Mouse (Mus musculus): ENCODE data around the gene Kif3a. TPM values are rescaled to one million over a fixed set of nuclear protein-coding genes. Genes with fewer than 3 reads are reported as not detected.

The Kif3a gene
- polyA plus RNA-seq, 1 experiment from 2014 or later, result 77.5 TPM

DNA sequence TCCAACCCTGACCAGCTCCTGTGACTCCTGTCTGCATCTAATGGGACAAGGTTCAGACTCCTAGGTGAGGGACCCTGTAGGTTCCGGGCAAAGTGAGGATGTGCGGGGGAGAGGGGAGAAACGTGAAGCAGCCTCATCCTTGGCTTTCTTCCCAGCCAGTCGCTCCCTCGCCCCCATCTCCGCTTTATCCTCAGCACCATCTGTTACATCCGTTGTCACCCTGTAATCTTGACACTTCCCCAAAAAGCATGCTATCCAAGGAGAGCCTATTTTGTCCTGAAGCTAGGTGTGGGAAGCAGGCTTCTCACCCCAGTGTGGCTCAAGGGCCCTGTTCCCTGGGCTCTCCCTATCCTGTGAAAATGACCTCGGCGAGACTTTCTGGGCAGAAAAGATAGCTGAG is 44.2 kb upstream of the Kif3a start:
- WGBS, result 46% methylated on average over 9 of the region's 9 CpGs
- no peak overlapping the region for H3K9ac ChIP-seq (replicated peaks; ENCODE audit: low read depth, low read length)
- no peak overlapping the region for H3K4me2 ChIP-seq (replicated peaks; ENCODE audit: low read depth, low read length)
- H3K36me3 ChIP-seq (ENCODE audit: control insufficient read depth, insufficient read depth, low read length), result no peaks in the 10 kb centered on the region
- H3K27me3 ChIP-seq (ENCODE audit: control insufficient read depth, insufficient read depth, low read length), result no peaks in the 10 kb centered on the region
- no peaks in the 10 kb centered on the region for H3K9me3 ChIP-seq (ENCODE audit: control insufficient read depth, low read depth, low read length)
- peaks cover 23% of the 10 kb centered on the region; the same call in 1 of the 2 replicates for H3K4me1 ChIP-seq (ENCODE audit: control insufficient read depth, insufficient read depth, low read length)
- no peak overlapping the region for H3K27ac ChIP-seq (ENCODE audit: low read length)
- no peak overlapping the region for H3K4me3 ChIP-seq (ENCODE audit: low read depth, low read length)
- no peak for ATAC-seq (ENCODE audit: insufficient number of reproducible peaks, insufficient read depth, low FRiP score, low read depth)

DNA sequence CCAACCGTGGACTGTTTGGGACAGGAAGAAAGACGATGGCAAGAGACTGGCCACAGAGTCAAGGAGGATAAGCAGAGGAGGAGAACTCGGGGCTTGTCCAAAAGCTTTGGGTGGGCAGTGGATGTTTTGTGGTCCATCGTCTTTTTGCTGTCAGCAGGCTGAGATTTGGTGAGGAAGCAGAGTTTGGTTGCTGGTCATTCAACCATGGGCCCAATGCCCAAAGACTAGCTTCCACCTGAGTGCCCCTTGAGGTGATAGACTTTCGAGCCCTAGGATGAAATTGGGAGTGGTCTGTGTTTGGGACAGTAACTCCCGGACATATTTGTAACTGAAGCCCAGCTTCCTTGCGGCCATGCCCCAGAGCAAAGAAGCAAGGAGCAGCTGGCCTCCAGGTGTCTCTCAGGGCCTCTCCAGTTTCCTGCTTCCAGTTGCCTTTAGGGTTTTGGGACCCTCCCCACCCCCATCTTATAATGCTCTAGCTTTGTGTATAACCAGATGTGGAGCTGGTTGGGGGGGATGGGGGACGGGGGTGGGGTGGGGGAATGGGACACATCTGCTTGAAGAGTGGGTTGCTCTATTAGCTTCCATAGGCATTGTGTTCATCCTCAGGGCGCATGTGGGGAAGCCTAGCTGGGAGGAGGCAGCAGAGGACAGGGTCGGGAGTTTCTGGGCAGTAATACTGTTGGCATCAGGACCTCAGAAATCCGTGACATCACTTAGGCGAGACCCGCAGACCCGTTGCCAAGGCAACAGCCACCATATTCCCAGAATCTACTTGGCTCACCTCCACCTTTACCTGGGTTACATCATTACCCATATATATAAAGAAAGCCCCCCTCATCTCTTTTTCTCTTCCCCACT is 43.4 kb upstream of the Kif3a start:
- ATAC-seq (ENCODE audit: insufficient number of reproducible peaks, insufficient read depth, low FRiP score, low read depth), result no peak
- Histone ChIP-seq H3K9ac (replicated peaks; ENCODE audit: low read depth, low read length) (no peak overlapping the region), H3K4me2 (replicated peaks; ENCODE audit: low read depth, low read length) (no peak overlapping the region), H3K27ac (ENCODE audit: low read length) (no peak overlapping the region), H3K36me3 (ENCODE audit: control insufficient read depth, insufficient read depth, low read length) (no peaks in the 10 kb centered on the region), H3K4me1 (ENCODE audit: control insufficient read depth, insufficient read depth, low read length) (peaks cover 27% of the 10 kb centered on the region; the same call in 1 of the 2 replicates), H3K4me3 (ENCODE audit: low read depth, low read length) (no peak overlapping the region), H3K9me3 (ENCODE audit: control insufficient read depth, low read depth, low read length) (no peaks in the 10 kb centered on the region), H3K27me3 (ENCODE audit: control insufficient read depth, insufficient read depth, low read length) (no peaks in the 10 kb centered on the region)
- 79% methylated on average over 14 of the region's 14 CpGs for WGBS

DNA sequence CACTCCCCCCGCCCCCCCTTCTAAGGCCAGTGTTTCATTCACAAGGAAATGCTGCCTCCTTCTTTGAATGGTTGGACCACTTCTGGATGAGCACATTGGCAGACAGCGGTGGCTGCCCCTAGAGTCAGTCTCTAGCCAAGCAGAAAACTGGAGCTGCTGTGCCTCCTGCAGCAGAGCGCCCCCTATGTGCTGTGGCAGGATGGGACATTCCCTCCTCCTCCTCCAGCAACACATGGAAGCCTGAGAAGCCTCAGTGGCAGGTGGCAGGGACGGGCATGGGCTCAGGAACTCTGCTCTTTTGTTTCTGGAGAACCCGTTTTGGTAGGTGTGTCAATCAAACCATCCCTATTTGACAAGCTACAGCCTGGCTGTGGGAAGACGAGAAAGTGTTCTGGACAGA is 42.3 kb upstream of the Kif3a start:
- 75% methylated on average over 6 of the region's 6 CpGs for whole genome bisulfite sequencing
- Histone ChIP-seq H3K4me1 (ENCODE audit: control insufficient read depth, insufficient read depth, low read length) (peaks cover 26% of the 10 kb centered on the region; the same call in 1 of the 2 replicates), H3K36me3 (ENCODE audit: control insufficient read depth, insufficient read depth, low read length) (no peaks in the 10 kb centered on the region), H3K4me2 (replicated peaks; ENCODE audit: low read depth, low read length) (no peak overlapping the region), H3K27ac (ENCODE audit: low read length) (no peak overlapping the region), H3K9ac (replicated peaks; ENCODE audit: low read depth, low read length) (no peak overlapping the region), H3K4me3 (ENCODE audit: low read depth, low read length) (no peak overlapping the region), H3K27me3 (ENCODE audit: control insufficient read depth, insufficient read depth, low read length) (no peaks in the 10 kb centered on the region), H3K9me3 (ENCODE audit: control insufficient read depth, low read depth, low read length) (no peaks in the 10 kb centered on the region)
- ATAC-seq (ENCODE audit: insufficient number of reproducible peaks, insufficient read depth, low FRiP score, low read depth), result no peak

DNA sequence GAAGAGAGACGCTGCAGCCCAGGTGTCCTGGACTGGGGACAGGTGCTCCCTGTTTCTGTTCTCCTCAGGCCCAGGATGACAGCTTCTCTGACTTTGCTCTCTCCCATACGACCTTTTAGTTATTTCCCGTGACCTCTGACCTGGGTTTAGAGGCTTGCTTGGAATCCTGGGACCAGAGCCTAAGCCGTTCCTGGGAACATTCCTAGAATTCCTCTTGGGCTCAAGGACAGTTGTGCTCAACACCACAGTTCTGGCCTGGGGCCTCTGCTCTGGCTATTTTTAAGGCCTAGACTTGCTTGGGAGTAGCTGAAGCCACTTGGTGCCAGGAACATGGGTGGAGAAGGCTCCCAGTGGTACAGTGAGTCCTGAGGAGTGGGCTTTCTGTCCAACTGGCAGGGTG is 41.7 kb upstream of the Kif3a start:
- ATAC-seq (ENCODE audit: insufficient number of reproducible peaks, insufficient read depth, low FRiP score, low read depth), result no peak
- no peak overlapping the region for H3K27ac ChIP-seq (ENCODE audit: low read length)
- no peak overlapping the region for H3K4me3 ChIP-seq (ENCODE audit: low read depth, low read length)
- H3K9me3 ChIP-seq (ENCODE audit: control insufficient read depth, low read depth, low read length), result no peaks in the 10 kb centered on the region
- WGBS, result 48% methylated on average over 4 of the region's 4 CpGs
- no peak overlapping the region for H3K4me2 ChIP-seq (replicated peaks; ENCODE audit: low read depth, low read length)
- peaks cover 24% of the 10 kb centered on the region; the same call in 1 of the 2 replicates for H3K4me1 ChIP-seq (ENCODE audit: control insufficient read depth, insufficient read depth, low read length)
- no peak overlapping the region for H3K9ac ChIP-seq (replicated peaks; ENCODE audit: low read depth, low read length)
- no peaks in the 10 kb centered on the region for H3K36me3 ChIP-seq (ENCODE audit: control insufficient read depth, insufficient read depth, low read length)
- H3K27me3 ChIP-seq (ENCODE audit: control insufficient read depth, insufficient read depth, low read length), result no peaks in the 10 kb centered on the region

DNA sequence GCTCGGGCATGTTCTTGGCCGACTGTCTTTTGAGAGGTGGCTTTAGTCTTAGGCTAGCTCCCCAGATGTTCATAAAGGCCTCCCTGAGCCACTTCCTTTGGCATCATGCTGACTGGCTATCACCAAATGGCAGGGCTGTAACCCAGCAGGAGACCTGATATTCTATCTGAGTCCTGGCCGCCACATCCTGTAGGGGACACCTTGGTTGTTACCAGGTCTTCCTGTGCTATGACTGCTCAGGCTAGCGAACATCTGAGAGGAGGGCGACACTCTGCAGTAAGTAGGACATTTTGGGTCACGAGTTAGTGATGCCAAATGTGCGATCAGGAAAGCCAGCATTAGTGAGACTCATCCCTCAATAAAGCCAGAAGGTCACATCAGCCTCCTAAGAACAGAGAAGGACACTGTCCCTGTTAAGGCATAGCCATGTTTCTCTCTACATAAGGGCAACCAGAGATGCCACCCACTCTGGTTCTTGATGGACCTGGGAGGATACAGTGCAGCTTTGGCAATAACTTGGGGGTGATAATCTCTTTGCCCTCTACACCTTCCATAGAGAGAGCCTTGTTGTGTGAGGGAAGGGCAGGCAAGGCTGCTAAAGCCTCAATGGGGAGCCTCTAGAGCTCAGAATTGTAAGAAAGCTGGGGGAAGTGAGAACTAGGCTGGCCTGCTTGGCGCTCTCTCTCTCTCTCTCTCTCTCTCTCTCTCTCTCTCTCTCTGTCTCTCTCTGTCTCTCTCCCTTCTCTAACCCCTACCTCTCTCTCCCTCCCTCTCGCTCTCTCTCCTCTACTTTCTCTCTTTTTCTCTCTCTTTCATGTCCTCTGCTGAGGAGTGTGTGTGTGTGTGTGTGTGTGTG is 38.6 kb upstream of the Kif3a start:
- H3K9me3 ChIP-seq (ENCODE audit: control insufficient read depth, low read depth, low read length), result no peaks in the 10 kb centered on the region
- H3K27ac ChIP-seq (ENCODE audit: low read length), result no peak overlapping the region
- peaks cover 8% of the 10 kb centered on the region; the same call in 1 of the 2 replicates for H3K4me1 ChIP-seq (ENCODE audit: control insufficient read depth, insufficient read depth, low read length)
- H3K27me3 ChIP-seq (ENCODE audit: control insufficient read depth, insufficient read depth, low read length), result no peaks in the 10 kb centered on the region
- ATAC-seq (ENCODE audit: insufficient number of reproducible peaks, insufficient read depth, low FRiP score, low read depth), result no peak
- WGBS, result 53% methylated on average over 8 of the region's 9 CpGs
- H3K4me3 ChIP-seq (ENCODE audit: low read depth, low read length), result no peak overlapping the region
- H3K4me2 ChIP-seq (replicated peaks; ENCODE audit: low read depth, low read length), result no peak overlapping the region
- H3K9ac ChIP-seq (replicated peaks; ENCODE audit: low read depth, low read length), result no peak overlapping the region
- peaks cover 5% of the 10 kb centered on the region; the same call in 1 of the 2 replicates for H3K36me3 ChIP-seq (ENCODE audit: control insufficient read depth, insufficient read depth, low read length)

DNA sequence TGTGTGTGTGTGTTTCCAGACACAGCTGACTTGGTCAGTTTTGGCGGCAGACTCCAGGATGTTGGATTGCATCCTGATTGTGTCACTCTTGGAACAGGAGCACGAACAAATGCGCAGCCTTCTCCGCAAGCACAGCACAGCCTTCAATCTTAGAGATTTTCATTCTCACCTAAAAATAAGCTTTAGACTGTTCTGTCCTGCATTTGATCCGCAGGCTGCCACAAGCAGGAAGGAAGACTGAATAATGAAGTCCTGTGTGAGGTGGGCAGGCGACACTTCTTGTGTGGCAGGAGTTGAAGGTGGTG is 38.0 kb upstream of the Kif3a start:
- Histone ChIP-seq H3K36me3 (ENCODE audit: control insufficient read depth, insufficient read depth, low read length) (peaks cover 10% of the 10 kb centered on the region; the same call in 1 of the 2 replicates), H3K27me3 (ENCODE audit: control insufficient read depth, insufficient read depth, low read length) (no peaks in the 10 kb centered on the region), H3K4me2 (replicated peaks; ENCODE audit: low read depth, low read length) (no peak overlapping the region), H3K4me3 (ENCODE audit: low read depth, low read length) (no peak overlapping the region), H3K9me3 (ENCODE audit: control insufficient read depth, low read depth, low read length) (no peaks in the 10 kb centered on the region), H3K4me1 (ENCODE audit: control insufficient read depth, insufficient read depth, low read length) (peaks cover 8% of the 10 kb centered on the region; the same call in 1 of the 2 replicates), H3K27ac (ENCODE audit: low read length) (no peak overlapping the region), H3K9ac (replicated peaks; ENCODE audit: low read depth, low read length) (no peak overlapping the region)
- 48% methylated on average over 6 of the region's 6 CpGs for WGBS
- ATAC-seq (ENCODE audit: insufficient number of reproducible peaks, insufficient read depth, low FRiP score, low read depth), result no peak

DNA sequence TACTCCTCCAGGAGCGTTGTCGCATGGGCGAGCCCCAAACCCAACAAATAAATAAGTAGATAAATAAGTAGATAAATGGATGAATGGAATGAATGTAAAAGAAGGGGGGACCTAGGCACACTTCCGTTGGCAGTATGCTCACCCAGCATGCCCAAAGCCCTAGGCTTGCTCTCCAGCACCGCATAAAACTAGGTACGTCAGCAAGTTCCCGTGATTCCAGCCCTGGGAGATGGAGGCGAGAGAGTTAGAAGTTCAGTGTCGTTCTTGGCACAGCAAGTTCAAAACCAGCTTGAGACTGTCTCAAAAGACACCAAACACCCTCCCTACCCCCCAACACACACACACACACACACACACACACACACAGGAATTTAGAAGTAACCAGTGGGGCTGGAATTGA is 37.2 kb upstream of the Kif3a start:
- Histone ChIP-seq H3K27ac (ENCODE audit: low read length) (no peak overlapping the region), H3K4me1 (ENCODE audit: control insufficient read depth, insufficient read depth, low read length) (peaks cover 8% of the 10 kb centered on the region; the same call in 1 of the 2 replicates), H3K27me3 (ENCODE audit: control insufficient read depth, insufficient read depth, low read length) (no peaks in the 10 kb centered on the region), H3K4me3 (ENCODE audit: low read depth, low read length) (no peak overlapping the region), H3K9ac (replicated peaks; ENCODE audit: low read depth, low read length) (no peak overlapping the region), H3K9me3 (ENCODE audit: control insufficient read depth, low read depth, low read length) (no peaks in the 10 kb centered on the region), H3K36me3 (ENCODE audit: control insufficient read depth, insufficient read depth, low read length) (peaks cover 14% of the 10 kb centered on the region; the same call in 1 of the 2 replicates), H3K4me2 (replicated peaks; ENCODE audit: low read depth, low read length) (no peak overlapping the region)
- 77% methylated on average over 9 of the region's 9 CpGs for WGBS
- no peak for ATAC-seq (ENCODE audit: insufficient number of reproducible peaks, insufficient read depth, low FRiP score, low read depth)

DNA sequence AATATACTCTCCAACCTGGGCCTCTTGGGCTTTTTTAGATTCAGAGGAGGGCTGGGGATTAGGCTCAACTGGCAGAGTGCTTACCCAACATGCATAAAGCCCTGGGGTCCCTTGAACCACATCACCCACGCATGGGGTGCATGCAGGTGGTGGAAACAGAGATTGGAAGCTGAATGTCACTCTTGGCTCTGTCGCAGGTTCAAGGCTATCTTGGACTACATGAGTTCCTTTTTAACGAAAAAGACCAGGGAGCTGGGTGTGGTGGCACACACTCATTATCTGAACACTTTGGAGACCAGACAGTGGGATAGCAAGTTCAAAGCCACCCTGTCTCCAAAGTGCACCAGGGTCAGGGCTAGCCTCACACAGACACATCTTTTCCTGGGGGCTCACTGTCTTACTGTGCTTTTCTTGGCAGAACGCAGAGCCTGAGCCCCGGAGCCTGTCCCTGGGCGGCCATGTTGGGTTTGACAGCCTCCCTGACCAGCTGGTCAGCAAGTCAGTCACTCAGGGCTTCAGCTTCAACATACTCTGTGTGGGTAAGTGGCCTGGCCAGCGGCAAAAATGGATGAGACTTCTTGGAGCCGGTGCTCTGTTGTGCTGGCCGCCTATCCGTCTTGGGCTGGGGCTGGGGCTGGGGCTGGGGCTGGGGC is 35.5 kb upstream of the Kif3a start:
- WGBS, result 92% methylated on average over 10 of the region's 10 CpGs

More for the DNA sequence above, 35.5 kb upstream of the Kif3a start:
- peaks cover 30% of the 10 kb centered on the region; the same call in 1 of the 2 replicates for H3K36me3 ChIP-seq (ENCODE audit: control insufficient read depth, insufficient read depth, low read length)
- no peak overlapping the region for H3K9ac ChIP-seq (replicated peaks; ENCODE audit: low read depth, low read length)
- no peaks in the 10 kb centered on the region for H3K9me3 ChIP-seq (ENCODE audit: control insufficient read depth, low read depth, low read length)
- no peak overlapping the region for H3K4me2 ChIP-seq (replicated peaks; ENCODE audit: low read depth, low read length)
- no peaks in the 10 kb centered on the region for H3K27me3 ChIP-seq (ENCODE audit: control insufficient read depth, insufficient read depth, low read length)
- no peak overlapping the region for H3K4me3 ChIP-seq (ENCODE audit: low read depth, low read length)
- H3K4me1 ChIP-seq (ENCODE audit: control insufficient read depth, insufficient read depth, low read length), result peaks cover 8% of the 10 kb centered on the region; the same call in 1 of the 2 replicates
- no peak for ATAC-seq (ENCODE audit: insufficient number of reproducible peaks, insufficient read depth, low FRiP score, low read depth)
- no peak overlapping the region for H3K27ac ChIP-seq (ENCODE audit: low read length)

Measured in stomach, embryonic 14.5 days (tissue).